ENCODE assay signal across 16 mouse cellular contexts in the genomic region with DNA sequence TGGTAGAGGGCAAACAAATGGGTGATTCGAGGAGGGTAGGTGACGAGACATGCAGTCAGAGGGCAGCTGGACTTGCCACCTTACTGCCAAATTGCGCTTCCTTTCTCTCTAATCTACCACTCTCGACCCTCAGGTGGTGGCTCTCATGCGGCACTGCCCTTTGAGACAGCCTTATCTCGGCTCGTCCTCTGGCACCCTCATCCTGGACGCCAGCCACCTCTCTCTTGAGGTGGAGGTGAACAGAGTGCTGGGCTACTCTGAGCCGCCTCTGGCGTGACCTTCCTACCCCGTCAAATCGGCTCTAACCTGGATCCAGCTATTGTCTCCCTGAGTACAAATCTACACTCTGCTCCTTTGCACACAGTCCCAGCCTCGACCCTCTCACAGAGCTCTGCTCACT. TPM values are rescaled to one million over a fixed set of nuclear protein-coding genes. Genes with fewer than 3 reads are reported as not detected.
DNase-seq lines count a peak whose midpoint lies in the region; ATAC-seq and TF ChIP-seq lines count a peak whose summit lies in the region.
"Had no signal": no experiment of that assay in that cellular context is flagged by ENCODE, and none has a peak within 500 bp of the region (broad histone marks: within the 10 kb centered on the region; RNA-seq: fewer than 3 reads in every experiment).

No protein-coding gene starts in this region.

- no peak for TF ChIP-seq EP300 in stomach, postnatal 0 days (optimal IDR thresholded peaks at IDR 0.05)
- TF ChIP-seq EP300 in lung, postnatal 0 days (IDR thresholded peaks at IDR 0.05), result no peak

- no peak overlapping the region for H3K4me2 ChIP-seq in stomach, embryonic 15.5 days
- no peak overlapping the region for H3K4me2 ChIP-seq in stomach, postnatal 0 days (replicated peaks; ENCODE audit: low read depth)
- no peak overlapping the region for H3K4me2 ChIP-seq in lung, postnatal 0 days (replicated peaks; ENCODE audit: low read depth, low read length)
- H3K4me2 ChIP-seq: neural tube, embryonic 15.5 days had no signal

- intact Hi-C loops in gastrocnemius, adult 2 months (cut with DNase I), result loop anchor here (5.0 kb wide), 1 partner anchor 34 kb away; a partner anchor contains a TSS

- H3K9me3 ChIP-seq in stomach, embryonic 15.5 days, result no peaks in the 10 kb centered on the region
- no peaks in the 10 kb centered on the region for H3K9me3 ChIP-seq in stomach, postnatal 0 days (ENCODE audit: control insufficient read depth, low read length)
- H3K9me3 ChIP-seq in lung, postnatal 0 days (ENCODE audit: low read length), result no peaks in the 10 kb centered on the region
- H3K9me3 ChIP-seq: neural tube, embryonic 15.5 days had no signal

- H3K9ac ChIP-seq in stomach, embryonic 15.5 days, result no peak overlapping the region
- no peak overlapping the region for H3K9ac ChIP-seq in stomach, postnatal 0 days (ENCODE audit: low read length)
- H3K9ac ChIP-seq in lung, postnatal 0 days (replicated peaks; ENCODE audit: low read depth), result no peak overlapping the region
- H3K9ac ChIP-seq: forebrain, postnatal 0 days; neural tube, embryonic 15.5 days had no signal

- H3K27me3 ChIP-seq in stomach, embryonic 15.5 days (replicated peaks), result no peaks in the 10 kb centered on the region
- H3K27me3 ChIP-seq in stomach, postnatal 0 days (ENCODE audit: control insufficient read depth, insufficient read depth, low read length), result no peaks in the 10 kb centered on the region
- no peaks in the 10 kb centered on the region for H3K27me3 ChIP-seq in lung, postnatal 0 days (replicated peaks; ENCODE audit: insufficient read depth, low read length)
- H3K27me3 ChIP-seq: neural tube, embryonic 15.5 days had no signal

- H3K4me1 ChIP-seq in stomach, embryonic 15.5 days, result peaks cover 22% of the 10 kb centered on the region
- peaks cover 17% of the 10 kb centered on the region for H3K4me1 ChIP-seq in stomach, postnatal 0 days (replicated peaks; ENCODE audit: control insufficient read depth, insufficient read depth)
- H3K4me1 ChIP-seq in lung, postnatal 0 days (ENCODE audit: insufficient read depth, low read depth, low read length), result peaks cover 18% of the 10 kb centered on the region

- WGBS in stomach, embryonic 15.5 days, result 78% methylated on average over 13 of the region's 13 CpGs
- WGBS in stomach, postnatal 0 days, result 83% methylated on average over 13 of the region's 13 CpGs
- WGBS in lung, postnatal 0 days, result 66% methylated on average over 13 of the region's 13 CpGs

- no peak overlapping the region for H3K4me3 ChIP-seq in gastrocnemius, adult 2 months
- H3K4me3 ChIP-seq in stomach, embryonic 15.5 days (replicated peaks), result no peak overlapping the region
- no peak overlapping the region for H3K4me3 ChIP-seq in stomach, postnatal 0 days (ENCODE audit: low read depth, low read length)
- H3K4me3 ChIP-seq in lung, postnatal 0 days (ENCODE audit: low read depth, low read length), result no peak overlapping the region
- H3K4me3 ChIP-seq: left cerebral cortex, adult 2 months; neural tube, embryonic 15.5 days had no signal

- peak; percentile 21; the same call in 1 of the 2 replicates for ATAC-seq in stomach, embryonic 15.5 days (ENCODE audit: insufficient read depth, low FRiP score, low read depth)
- no peak for ATAC-seq in stomach, postnatal 0 days (ENCODE audit: low FRiP score, low TSS enrichment)
- ATAC-seq in megakaryocyte progenitor cell, adult 5-6 weeks (replicated peaks; ENCODE audit: poor library complexity), result peak; percentile 52
- ATAC-seq in lung, postnatal 0 days, result no peak
- ATAC-seq: forebrain, postnatal 0 days; hindbrain, embryonic 16.5 days had no signal

- DNase-seq in gastrocnemius, adult 2 months, result no peak
- no peak for DNase-seq in gastrocnemius, postnatal 4 days (ENCODE audit: low spot score in 2 of 2)
- DNase-seq in stomach, postnatal 0 days (ENCODE audit: low spot score), result no peak
- DNase-seq in retina, postnatal 1 day, result no peak
- DNase-seq in gastrocnemius, postnatal 10 days, result no peak
- no peak for DNase-seq in lung, postnatal 0 days (ENCODE audit: low spot score)
- DNase-seq: adrenal gland, postnatal 10 days; forebrain, postnatal 0 days; gastrocnemius, postnatal 36 days; kidney, postnatal 25 days; right cerebral cortex, adult 18-20 months had no signal

- peak overlapping the region; percentile 88; the same call in 1 of the 2 replicates for H3K27ac ChIP-seq in gastrocnemius, adult 2 months
- H3K27ac ChIP-seq in stomach, embryonic 15.5 days, result no peak overlapping the region
- H3K27ac ChIP-seq in stomach, postnatal 0 days (replicated peaks), result no peak overlapping the region
- H3K27ac ChIP-seq in lung, postnatal 0 days (ENCODE audit: low read length), result no peak overlapping the region
- H3K27ac ChIP-seq: left cerebral cortex, adult 2 months; neural tube, embryonic 15.5 days had no signal

- TF ChIP-seq CTCF in gastrocnemius, adult 2 months (IDR thresholded peaks at IDR 0.05), result no peak
- TF ChIP-seq CTCF in stomach, postnatal 0 days (IDR thresholded peaks at IDR 0.05; ENCODE audit: low read depth), result no peak
- no peak for TF ChIP-seq CTCF in lung, postnatal 0 days (IDR thresholded peaks at IDR 0.05)

- H3K36me3 ChIP-seq in stomach, embryonic 15.5 days, result no peaks in the 10 kb centered on the region
- peaks cover 6% of the 10 kb centered on the region; the same call in 1 of the 2 replicates for H3K36me3 ChIP-seq in stomach, postnatal 0 days (ENCODE audit: control insufficient read depth, insufficient read depth, low read length)
- no peaks in the 10 kb centered on the region for H3K36me3 ChIP-seq in lung, postnatal 0 days (ENCODE audit: insufficient read depth, low read length)

RNA-seq across cellular contexts. Expression of a gene that starts 35.1 kb away (rescaled TPM):
- total RNA-seq in gastrocnemius, adult 2 months (2021), result 10 to 100 TPM; 15.3 to 27.4 TPM
- 10 to 100 TPM; 44.6 to 48.9 TPM for total RNA-seq in gastrocnemius, postnatal 4 days (2021)
- 15.5 and 17.3 TPM in 2 replicates for polyA plus RNA-seq in stomach, embryonic 15.5 days (2015; fragmentation: Nextera tagmentation; extraction: Ambion mirVana)
- polyA plus RNA-seq in stomach, postnatal 0 days (2015; fragmentation: Nextera tagmentation; extraction: Ambion mirVana), result 8.4 and 8.5 TPM in 2 replicates
- total RNA-seq in megakaryocyte progenitor cell, adult 5-6 weeks (2015), result 16.0 and 21.5 TPM in 2 replicates
- total RNA-seq in megakaryocyte progenitor cell, adult 5-6 weeks (2017), result 12.2 and 15.9 TPM in 2 replicates
- 10 to 100 TPM; 34.5 to 43.6 TPM for total RNA-seq in gastrocnemius, postnatal 10 days (2021)
- polyA plus RNA-seq in lung, postnatal 0 days (2015; fragmentation: Nextera tagmentation; extraction: Ambion mirVana), result 27.2 and 31.2 TPM in 2 replicates

Comparison
In these comparisons a context has a peak if more than half of its experiments do, and no peak if none do; other contexts are left out.
1. ATAC-seq: peak in stomach, embryonic 15.5 days (single experiment) and megakaryocyte progenitor cell, adult 5-6 weeks (single experiment); none in stomach, postnatal 0 days (single experiment) and lung, postnatal 0 days (single experiment).